Mouse (Mus musculus) intestine, embryonic 14.5 days (tissue): ENCODE results near the gene Ldlrap1. TPM values are rescaled to one million over a fixed set of nuclear protein-coding genes. Genes with fewer than 3 reads are reported as not detected.

Experiments used
- ATAC-seq: fragments of 200-750 bp; cut with Nextera tagmentation; replicated peaks from 2 replicates; pipeline ENCODE4 v1.8.0; 2017; ENCODE audit warnings: low read depth, moderate number of reproducible peaks, moderate TSS enrichment, moderate library complexity; ENCODE audit not compliant: low FRiP score, low TSS enrichment
- DNase-seq: peaks from one replicate; pipeline ENCODE4 v3.0.0-alpha.2; 2018; ENCODE audit warnings: low spot score
- H3K27ac ChIP-seq: fragments of 300-500 bp; sonication (generic); 2 replicates; pipeline ENCODE4 v1.5.1; 2014; ENCODE audit warnings: low read depth, mild to moderate bottlenecking, control low read depth
- H3K27me3 ChIP-seq: fragments of 300-500 bp; sonication (generic); replicated peaks from 2 replicates; pipeline ENCODE4 v1.6.1; 2014; ENCODE audit warnings: low read length, control low read depth; ENCODE audit not compliant: control insufficient read depth, insufficient read depth
- H3K36me3 ChIP-seq: fragments of 300-500 bp; sonication (generic); 2 replicates; pipeline ENCODE4 v1.6.1; 2014; ENCODE audit warnings: low read length, control low read depth; ENCODE audit not compliant: control insufficient read depth, insufficient read depth
- H3K4me1 ChIP-seq: fragments of 300-500 bp; sonication (generic); replicated peaks from 2 replicates; pipeline ENCODE4 v1.6.1; 2014; ENCODE audit warnings: low read length, control low read depth, mixed read lengths; ENCODE audit not compliant: control insufficient read depth, insufficient read depth
- H3K4me2 ChIP-seq: fragments of 300-500 bp; sonication (generic); 2 replicates; pipeline ENCODE4 v1.6.1; 2014; ENCODE audit warnings: low read length
- H3K4me3 ChIP-seq: fragments of 300-500 bp; sonication (generic); 2 replicates; pipeline ENCODE4 v1.5.1; 2014; ENCODE audit warnings: low read depth, low read length, control low read depth, mixed read lengths
- H3K9ac ChIP-seq: fragments of 300-500 bp; sonication (generic); 2 replicates; pipeline ENCODE4 v1.6.1; 2014; ENCODE audit warnings: mild to moderate bottlenecking, low read length
- H3K9me3 ChIP-seq: fragments of 300-500 bp; sonication (generic); 2 replicates; pipeline ENCODE4 v1.6.1; 2016; ENCODE audit warnings: low read length, control low read depth; ENCODE audit not compliant: control insufficient read depth
- WGBS: fragments of 180-500 bp; shearing (Covaris S2); extraction: QIAGEN DNeasy Blood & Tissue Kit; methylation state at CpG from one replicate; pipeline ENCODE4 v1.1.7; 2014; 5-methylcytosine and 5-hydroxymethylcytosine counted together
- polyA plus RNA-seq: library from polyadenylated mRNA; unstranded; fragments of >200 nt; fragmentation: Nextera tagmentation; extraction: Ambion mirVana; gene quantifications from 2 replicates; pipeline ENCODE4 v1.2.1, GENCODE M21; 2014

Gene Ldlrap1
- polyA plus RNA-seq, 1 experiment from 2014 or later, result 15.0 TPM

- Histone ChIP-seq H3K9me3 (no peaks in the 10 kb centered on the region), H3K4me3 (no peak overlapping the region), H3K27me3 (no peaks in the 10 kb centered on the region), H3K27ac (no peak overlapping the region), H3K4me1 (peaks cover 25% of the 10 kb centered on the region), H3K4me2 (no peak overlapping the region), H3K36me3 (0 out of 2 replicates have a peak, but pooled peaks cover 3% of the 10 kb centered on the region), H3K9ac (no peak overlapping the region)
- 92% methylated on average over 7 of the region's 7 CpGs for WGBS
- DNase-seq, result no peak
- ATAC-seq, result no peak
Observed at GRCm38 (mm10) chr4:134759564-134759963, 8.3 kb downstream of the Ldlrap1 start.

- Histone ChIP-seq H3K36me3 (0 out of 2 replicates have a peak, but pooled peaks cover 3% of the 10 kb centered on the region), H3K4me1 (peaks cover 31% of the 10 kb centered on the region), H3K27ac (no peak overlapping the region), H3K4me2 (no peak overlapping the region), H3K27me3 (no peaks in the 10 kb centered on the region), H3K9me3 (no peaks in the 10 kb centered on the region), H3K9ac (no peak overlapping the region), H3K4me3 (no peak overlapping the region)
- no peak for ATAC-seq
- DNase-seq, result no peak
- WGBS, result 93% methylated on average over 14 of the region's 14 CpGs
Observed at GRCm38 (mm10) chr4:134758922-134759321, 8.9 kb downstream of the Ldlrap1 start.

- Histone ChIP-seq H3K27me3 (no peaks in the 10 kb centered on the region), H3K9me3 (no peaks in the 10 kb centered on the region), H3K36me3 (0 out of 2 replicates have a peak, but pooled peaks cover 3% of the 10 kb centered on the region), H3K4me1 (peaks cover 32% of the 10 kb centered on the region), H3K9ac (no peak overlapping the region), H3K4me2 (no peak overlapping the region), H3K4me3 (no peak overlapping the region), H3K27ac (no peak overlapping the region)
- no peak for DNase-seq
- whole genome bisulfite sequencing, result 77% methylated on average over 4 of the region's 4 CpGs
- ATAC-seq, result no peak
Observed at GRCm38 (mm10) chr4:134758367-134758766, 9.5 kb downstream of the Ldlrap1 start.

- Histone ChIP-seq H3K9me3 (no peaks in the 10 kb centered on the region), H3K4me2 (no peak overlapping the region), H3K36me3 (0 out of 2 replicates have a peak, but pooled peaks cover 3% of the 10 kb centered on the region), H3K4me3 (no peak overlapping the region), H3K4me1 (peaks cover 28% of the 10 kb centered on the region), H3K9ac (no peak overlapping the region), H3K27ac (no peak overlapping the region), H3K27me3 (no peaks in the 10 kb centered on the region)
- no peak for DNase-seq
- 80% methylated on average over 7 of the region's 7 CpGs for WGBS
- ATAC-seq, result no peak
Observed at GRCm38 (mm10) chr4:134756953-134757352, 10.9 kb downstream of the Ldlrap1 start.

GRCm38 (mm10) chr4:134754941-134755340 is 12.9 kb downstream of the Ldlrap1 start:
- WGBS, result 84% methylated on average over 13 of the region's 13 CpGs

GRCm38 (mm10) chr4:134754371-134754770 is 13.5 kb downstream of the Ldlrap1 start:
- Histone ChIP-seq H3K4me2 (no peak overlapping the region), H3K9me3 (no peaks in the 10 kb centered on the region), H3K9ac (no peak overlapping the region), H3K4me3 (no peak overlapping the region), H3K27me3 (no peaks in the 10 kb centered on the region), H3K27ac (peak overlapping the region; percentile 25; the same call in 1 of the 2 replicates), H3K36me3 (0 out of 2 replicates have a peak, but pooled peaks cover 3% of the 10 kb centered on the region), H3K4me1 (peaks cover 19% of the 10 kb centered on the region)
- no peak for DNase-seq
- 42% methylated on average over 10 of the region's 10 CpGs for WGBS
- no peak for ATAC-seq

More at GRCm38 (mm10) chr4:134754941-134755340, 12.9 kb downstream of the Ldlrap1 start:
- Histone ChIP-seq H3K9me3 (no peaks in the 10 kb centered on the region), H3K4me2 (no peak overlapping the region), H3K27ac (no peak overlapping the region), H3K36me3 (0 out of 2 replicates have a peak, but pooled peaks cover 3% of the 10 kb centered on the region), H3K4me3 (no peak overlapping the region), H3K27me3 (no peaks in the 10 kb centered on the region), H3K9ac (no peak overlapping the region), H3K4me1 (peaks cover 19% of the 10 kb centered on the region)
- no peak for ATAC-seq
- no peak for DNase-seq

GRCm38 (mm10) chr4:134753516-134754261 is 14.1 kb downstream of the Ldlrap1 start:
- ATAC-seq, result no peak
- Histone ChIP-seq H3K4me3 (no peak overlapping the region), H3K4me1 (peaks cover 19% of the 10 kb centered on the region), H3K36me3 (peaks cover 6% of the 10 kb centered on the region; the same call in 1 of the 2 replicates), H3K27me3 (no peaks in the 10 kb centered on the region), H3K9me3 (no peaks in the 10 kb centered on the region), H3K4me2 (no peak overlapping the region), H3K27ac (peak overlapping the region; percentile 25; the same call in 1 of the 2 replicates), H3K9ac (no peak overlapping the region)
- 48% methylated on average over 17 of the region's 17 CpGs for WGBS
- no peak for DNase-seq

GRCm38 (mm10) chr4:134752911-134753426 is 14.9 kb downstream of the Ldlrap1 start:
- no peak overlapping the region for H3K9ac ChIP-seq
- H3K4me3 ChIP-seq, result no peak overlapping the region
- ATAC-seq (no peak), DNase-seq (no peak)
- H3K4me1 ChIP-seq, result peaks cover 19% of the 10 kb centered on the region
- WGBS, result 64% methylated on average over 11 of the region's 11 CpGs
- no peak overlapping the region for H3K27ac ChIP-seq
- H3K4me2 ChIP-seq, result no peak overlapping the region
- no peaks in the 10 kb centered on the region for H3K9me3 ChIP-seq
- no peaks in the 10 kb centered on the region for H3K27me3 ChIP-seq
- peaks cover 13% of the 10 kb centered on the region for H3K36me3 ChIP-seq
